Mouse (Mus musculus) forebrain, embryonic 10.5 days (tissue): ENCODE measurements around the gene Slc38a11. TPM values are rescaled to one million over a fixed set of nuclear protein-coding genes. Genes with fewer than 3 reads are reported as not detected.
A peak's percentile ranks its signal among the peaks of the same experiment; 100 is the strongest.

Source experiments
- DNase-seq: peaks from one replicate; pipeline ENCODE4 v3.0.0-alpha.2; 2017; ENCODE audit warnings: low spot score; ENCODE audit errors: extremely low spot score
- H3K27ac ChIP-seq: fragments of 300-500 bp; sonication (generic); 2 replicates; pipeline ENCODE4 v1.5.1; 2016; ENCODE audit warnings: mild to moderate bottlenecking
- H3K27me3 ChIP-seq: fragments of 300-500 bp; sonication (generic); 2 replicates; pipeline ENCODE4 v1.6.1; 2016; ENCODE audit warnings: mild to moderate bottlenecking; ENCODE audit not compliant: poor library complexity, severe bottlenecking
- H3K36me3 ChIP-seq: fragments of 300-500 bp; sonication (generic); replicated peaks from 2 replicates; pipeline ENCODE4 v1.6.1; 2016; ENCODE audit warnings: mild to moderate bottlenecking, moderate library complexity
- H3K4me1 ChIP-seq: fragments of 300-500 bp; sonication (generic); 2 replicates; pipeline ENCODE4 v1.6.1; 2016
- H3K4me3 ChIP-seq: fragments of 300-500 bp; sonication (generic); 2 replicates; pipeline ENCODE4 v1.5.1; 2016; ENCODE audit warnings: mild to moderate bottlenecking, moderate library complexity
- H3K9me3 ChIP-seq: fragments of 300-500 bp; sonication (generic); 2 replicates; pipeline ENCODE4 v1.6.1; 2016; ENCODE audit warnings: mild to moderate bottlenecking, moderate library complexity
- WGBS: fragments of 180-500 bp; shearing (Covaris S2); methylation state at CpG from one replicate; pipeline ENCODE4 v1.1.7; 2016; 5-methylcytosine and 5-hydroxymethylcytosine counted together
- polyA plus RNA-seq: library from polyadenylated mRNA; unstranded; fragments of >200 nt; fragmentation: Nextera tagmentation; extraction: Ambion mirVana; gene quantifications from 2 replicates; pipeline ENCODE4 v1.2.1, GENCODE M21; 2016

Slc38a11 gene
- 0.71 and 0.78 TPM in 2 replicates for polyA plus RNA-seq

DNA sequence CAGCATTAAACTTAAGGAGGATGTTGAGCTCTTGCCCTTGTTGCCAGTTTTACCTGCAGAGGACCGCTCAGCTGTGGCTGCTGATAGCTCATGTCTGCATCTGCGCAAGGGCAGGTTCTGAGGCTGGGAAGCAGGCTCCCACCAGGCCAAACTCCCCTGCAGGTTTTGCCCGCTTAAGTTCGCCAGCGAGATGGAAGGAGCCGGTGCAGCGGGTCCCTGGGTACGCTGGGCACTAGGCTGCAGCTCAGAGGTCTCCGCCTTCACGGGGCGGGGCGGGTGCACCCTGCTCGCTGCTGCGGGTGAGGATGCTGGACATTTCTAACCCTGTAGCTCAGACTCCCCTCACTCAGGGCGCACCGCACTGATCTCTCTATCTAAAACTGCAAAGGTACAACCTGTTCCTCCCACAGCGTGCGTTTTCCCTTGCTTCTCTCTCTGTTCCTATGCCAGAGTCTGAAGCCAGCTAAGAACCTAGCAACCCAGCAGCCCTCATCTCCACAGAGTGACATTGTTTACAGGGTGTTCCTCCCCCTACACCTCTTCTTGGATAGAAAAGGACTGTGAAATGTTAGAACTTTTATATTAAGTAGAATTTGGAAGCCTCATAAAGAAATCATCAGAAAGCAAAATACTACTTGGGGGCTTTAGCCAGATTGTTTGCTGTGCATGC is at the start of gene Slc38a11:
Gene Slc38a11 (minus strand): TSS at position 207 of the 670 bp plus-strand sequence.
- H3K27ac ChIP-seq, result peak within 1 kb of the TSS; percentile 72
- H3K4me1 ChIP-seq, result peaks cover 30% of the 10 kb centered on the region
- peak; percentile 26 for DNase-seq
- peaks cover 34% of the 10 kb centered on the region for H3K27me3 ChIP-seq
- 3% methylated on average over 18 of the region's 18 CpGs for WGBS
- no peaks in the 10 kb centered on the region for H3K9me3 ChIP-seq
- peak within 1 kb of the TSS; percentile 47 for H3K4me3 ChIP-seq
- no peaks in the 10 kb centered on the region for H3K36me3 ChIP-seq

DNA sequence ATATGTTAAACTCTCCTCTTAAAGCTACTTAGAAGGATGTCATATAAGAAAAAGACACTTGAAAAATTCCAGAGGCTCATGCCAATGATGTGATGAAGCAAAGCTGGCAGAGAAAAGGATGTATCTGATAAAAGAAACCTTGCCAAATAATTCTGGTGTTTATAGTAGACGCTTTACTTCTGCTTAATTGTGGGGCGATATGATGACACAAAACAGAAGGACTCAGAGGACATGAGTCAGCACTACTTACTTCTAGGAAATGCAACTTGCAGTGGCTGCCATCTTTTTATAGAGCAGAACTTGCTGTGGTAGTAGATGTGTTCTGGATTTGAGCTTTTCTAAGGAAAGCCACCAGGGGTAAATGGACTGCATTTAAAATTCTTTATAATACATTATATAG is 43.3 kb upstream of the Slc38a11 start:
- DNase-seq, result no peak
- H3K4me1 ChIP-seq, result peaks cover 13% of the 10 kb centered on the region
- no peak overlapping the region for H3K4me3 ChIP-seq
- no peaks in the 10 kb centered on the region for H3K27me3 ChIP-seq
- H3K27ac ChIP-seq, result no peak overlapping the region
- no peaks in the 10 kb centered on the region for H3K36me3 ChIP-seq
- H3K9me3 ChIP-seq, result no peaks in the 10 kb centered on the region
- 92% methylated on average over 2 of the region's 2 CpGs for WGBS

- 100% methylated on average over 1 of the region's 1 CpGs for WGBS
- H3K27ac ChIP-seq, result no peak overlapping the region
- no peaks in the 10 kb centered on the region for H3K27me3 ChIP-seq
- H3K36me3 ChIP-seq, result no peaks in the 10 kb centered on the region
- no peak overlapping the region for H3K4me3 ChIP-seq
- no peaks in the 10 kb centered on the region for H3K9me3 ChIP-seq
- no peak for DNase-seq
- H3K4me1 ChIP-seq, result peaks cover 3% of the 10 kb centered on the region; the same call in 1 of the 2 replicates
Measured at GRCm38 (mm10) chr2:65405407-65405806, 41.6 kb upstream of the Slc38a11 start.

DNA sequence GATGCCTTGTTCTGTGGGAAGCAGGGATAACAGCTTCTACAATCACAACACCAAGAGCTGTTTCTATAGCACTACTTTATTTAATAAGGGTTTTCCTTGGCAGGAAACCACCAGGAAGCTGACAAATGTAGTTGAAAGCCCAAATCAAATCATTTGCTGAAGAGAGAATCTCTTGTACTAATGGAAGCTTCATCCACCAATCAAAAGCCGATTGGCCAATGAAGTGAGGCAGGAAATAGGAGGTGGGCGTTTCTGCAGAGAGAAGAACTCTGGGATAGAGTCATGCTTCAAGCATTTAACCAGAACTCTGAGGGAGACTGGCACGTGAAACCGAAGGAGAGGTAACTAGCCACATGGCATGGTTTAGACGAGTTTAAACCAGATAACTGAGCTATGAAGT is 38.2 kb upstream of the Slc38a11 start:
- H3K36me3 ChIP-seq, result no peaks in the 10 kb centered on the region
- no peak overlapping the region for H3K27ac ChIP-seq
- no peaks in the 10 kb centered on the region for H3K9me3 ChIP-seq
- no peak overlapping the region for H3K4me3 ChIP-seq
- H3K27me3 ChIP-seq, result no peaks in the 10 kb centered on the region
- H3K4me1 ChIP-seq, result no peaks in the 10 kb centered on the region
- 85% methylated on average over 5 of the region's 5 CpGs for WGBS
- no peak for DNase-seq

GRCm38 (mm10) chr2:65399938-65400337 is 36.1 kb upstream of the Slc38a11 start:
- Histone ChIP-seq H3K27me3 (no peaks in the 10 kb centered on the region), H3K4me3 (no peak overlapping the region), H3K27ac (no peak overlapping the region), H3K4me1 (no peaks in the 10 kb centered on the region), H3K9me3 (no peaks in the 10 kb centered on the region), H3K36me3 (no peaks in the 10 kb centered on the region)
- 94% methylated on average over 5 of the region's 5 CpGs for WGBS
- no peak for DNase-seq

DNA sequence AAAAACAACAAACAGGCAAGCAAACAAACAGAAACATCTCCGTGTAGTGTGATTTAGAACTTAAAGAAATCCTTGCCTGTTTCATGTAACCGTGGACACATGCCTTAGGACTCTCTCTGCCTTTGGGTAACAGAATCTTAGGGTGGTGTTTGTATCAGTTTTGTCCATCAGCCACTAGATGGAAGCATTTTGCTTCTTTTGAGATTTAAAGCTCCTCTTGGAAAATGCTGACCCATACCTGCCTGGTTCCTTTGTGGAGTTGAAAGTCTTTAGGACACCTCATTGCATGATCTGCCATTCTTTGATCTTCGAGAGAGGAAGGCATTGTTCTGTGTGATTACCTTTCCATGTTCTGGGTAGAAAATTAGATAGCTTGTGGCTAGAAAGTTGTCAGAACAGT is 32.3 kb upstream of the Slc38a11 start:
- no peak overlapping the region for H3K27ac ChIP-seq
- no peak for DNase-seq
- no peak overlapping the region for H3K4me3 ChIP-seq
- H3K27me3 ChIP-seq, result no peaks in the 10 kb centered on the region
- 30% methylated on average over 3 of the region's 3 CpGs for WGBS
- no peaks in the 10 kb centered on the region for H3K36me3 ChIP-seq
- no peaks in the 10 kb centered on the region for H3K9me3 ChIP-seq
- no peaks in the 10 kb centered on the region for H3K4me1 ChIP-seq

DNA sequence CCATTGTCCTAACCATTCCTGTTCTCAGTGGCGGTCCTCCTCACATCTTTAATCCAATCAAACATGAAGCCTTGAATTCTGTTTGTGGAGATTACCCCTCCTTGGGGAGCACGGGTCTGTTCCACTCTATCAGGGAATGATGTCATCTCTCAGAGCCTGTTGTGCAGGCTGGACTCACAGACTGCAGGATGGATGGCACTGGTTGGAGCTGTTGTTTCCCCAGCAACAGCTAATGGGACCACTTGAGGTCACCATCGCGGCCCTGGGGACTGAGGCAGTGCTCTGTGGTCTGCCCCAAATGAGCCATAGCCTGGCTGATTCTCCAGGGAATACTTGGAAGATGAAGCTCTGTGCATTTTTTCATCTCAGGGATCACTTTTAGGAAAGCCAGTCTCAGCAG is 29.2 kb upstream of the Slc38a11 start:
- H3K9me3 ChIP-seq, result no peaks in the 10 kb centered on the region
- WGBS, result 82% methylated on average over 4 of the region's 4 CpGs
- H3K27ac ChIP-seq, result no peak overlapping the region
- H3K27me3 ChIP-seq, result no peaks in the 10 kb centered on the region
- H3K4me1 ChIP-seq, result no peaks in the 10 kb centered on the region
- H3K36me3 ChIP-seq, result no peaks in the 10 kb centered on the region
- no peak for DNase-seq
- no peak overlapping the region for H3K4me3 ChIP-seq

- Histone ChIP-seq H3K4me1 (no peaks in the 10 kb centered on the region), H3K27ac (no peak overlapping the region), H3K36me3 (no peaks in the 10 kb centered on the region), H3K9me3 (no peaks in the 10 kb centered on the region), H3K27me3 (no peaks in the 10 kb centered on the region), H3K4me3 (no peak overlapping the region)
- WGBS, result 89% methylated on average over 6 of the region's 6 CpGs
- no peak for DNase-seq
Measured at GRCm38 (mm10) chr2:65391322-65391721, 27.5 kb upstream of the Slc38a11 start.

- Histone ChIP-seq H3K27me3 (no peaks in the 10 kb centered on the region), H3K36me3 (no peaks in the 10 kb centered on the region), H3K27ac (no peak overlapping the region), H3K4me3 (no peak overlapping the region), H3K9me3 (no peaks in the 10 kb centered on the region), H3K4me1 (0 out of 2 replicates have a peak, but pooled peaks cover 3% of the 10 kb centered on the region)
- DNase-seq, result no peak
- 89% methylated on average over 6 of the region's 6 CpGs for WGBS
Measured at GRCm38 (mm10) chr2:65384815-65385214, 21.0 kb upstream of the Slc38a11 start.

- 58% methylated on average over 4 of the region's 4 CpGs for WGBS
- Histone ChIP-seq H3K9me3 (no peaks in the 10 kb centered on the region), H3K36me3 (no peaks in the 10 kb centered on the region), H3K4me1 (peaks cover 10% of the 10 kb centered on the region; the same call in 1 of the 2 replicates), H3K27me3 (no peaks in the 10 kb centered on the region), H3K4me3 (no peak overlapping the region), H3K27ac (no peak overlapping the region)
- DNase-seq, result peak; percentile 10
Measured at GRCm38 (mm10) chr2:65382485-65382884, 18.7 kb upstream of the Slc38a11 start.

- no peak overlapping the region for H3K27ac ChIP-seq
- 69% methylated on average over 4 of the region's 4 CpGs for WGBS
- DNase-seq, result no peak
- H3K27me3 ChIP-seq, result no peaks in the 10 kb centered on the region
- H3K36me3 ChIP-seq, result no peaks in the 10 kb centered on the region
- H3K9me3 ChIP-seq, result no peaks in the 10 kb centered on the region
- H3K4me3 ChIP-seq, result no peak overlapping the region
- peaks cover 10% of the 10 kb centered on the region; the same call in 1 of the 2 replicates for H3K4me1 ChIP-seq
Measured at GRCm38 (mm10) chr2:65378425-65378824, 14.6 kb upstream of the Slc38a11 start.

DNA sequence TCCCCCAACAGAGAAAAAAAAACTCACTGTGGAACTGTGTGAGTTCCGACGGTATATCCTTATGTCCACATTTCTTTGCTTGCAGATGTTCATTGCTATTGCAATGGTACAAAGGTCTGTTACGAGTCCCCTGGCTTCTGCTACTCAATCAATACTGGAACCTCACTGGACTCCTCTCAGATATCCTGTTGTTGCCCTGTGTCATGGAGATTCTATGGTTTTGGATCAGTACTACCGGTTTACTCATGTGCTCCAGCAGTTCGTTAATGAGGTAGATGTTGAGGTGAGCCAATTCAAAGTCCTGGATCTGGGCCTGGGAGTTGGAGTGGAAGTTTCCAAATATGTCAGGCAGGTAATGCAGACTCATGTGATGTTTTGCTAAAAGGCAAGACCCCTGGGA is 10.6 kb upstream of the Slc38a11 start:
- WGBS, result 89% methylated on average over 5 of the region's 5 CpGs
- no peak for DNase-seq
- Histone ChIP-seq H3K36me3 (no peaks in the 10 kb centered on the region), H3K27me3 (no peaks in the 10 kb centered on the region), H3K4me3 (no peak overlapping the region), H3K4me1 (peaks cover 7% of the 10 kb centered on the region; the same call in 1 of the 2 replicates), H3K27ac (no peak overlapping the region), H3K9me3 (no peaks in the 10 kb centered on the region)

- no peak for DNase-seq
- Histone ChIP-seq H3K4me1 (no peaks in the 10 kb centered on the region), H3K27ac (no peak overlapping the region), H3K27me3 (no peaks in the 10 kb centered on the region), H3K9me3 (no peaks in the 10 kb centered on the region), H3K4me3 (no peak overlapping the region), H3K36me3 (no peaks in the 10 kb centered on the region)
- WGBS, result 93% methylated on average over 4 of the region's 4 CpGs
Measured at GRCm38 (mm10) chr2:65373076-65373475, 9.2 kb upstream of the Slc38a11 start.
